Mouse (Mus musculus) spleen, postnatal 4 days (tissue): ENCODE measurements around the gene Fsip1.

ENCODE experiments used
- DNase-seq, 2 experiments: peaks; one replicate each; pipeline ENCODE4 v3.0.0; 2022; ENCODE audit warnings: low spot score in 2 of 2

Gene Fsip1

GRCm38 (mm10) chr2:118124437-118124836, 132.3 kb downstream of the Fsip1 start:
- no peak for DNase-seq

GRCm38 (mm10) chr2:118123743-118124142, 133.0 kb downstream of the Fsip1 start:
- no peak for DNase-seq

- DNase-seq: no peak
These were observed 134.5 kb downstream of the Fsip1 start for GRCm38 (mm10) chr2:118122291-118122690.

- no peak for DNase-seq
These were observed 136.0 kb downstream of the Fsip1 start for GRCm38 (mm10) chr2:118120751-118121150.

DNA sequence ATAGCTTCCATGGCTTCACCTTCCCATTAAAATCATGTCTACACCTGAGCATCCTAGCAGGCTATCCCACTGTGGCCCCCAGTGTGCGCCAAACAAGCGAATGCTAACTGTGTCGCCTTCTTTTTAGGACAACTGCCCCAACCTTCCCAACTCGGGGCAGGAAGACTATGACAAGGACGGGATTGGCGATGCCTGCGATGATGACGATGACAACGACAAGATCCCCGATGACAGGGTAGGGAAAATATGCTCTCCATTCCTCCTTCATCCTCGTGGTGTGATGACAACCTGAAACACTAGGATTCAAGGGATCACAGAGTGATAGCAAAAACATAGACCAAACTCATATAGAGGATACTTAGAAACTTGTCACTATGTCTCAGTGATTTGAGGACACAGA, 136.7 kb downstream of the Fsip1 start:
- no peak for DNase-seq

- no peak for DNase-seq
These were observed 137.1 kb downstream of the Fsip1 start for GRCm38 (mm10) chr2:118119684-118120083.

DNA sequence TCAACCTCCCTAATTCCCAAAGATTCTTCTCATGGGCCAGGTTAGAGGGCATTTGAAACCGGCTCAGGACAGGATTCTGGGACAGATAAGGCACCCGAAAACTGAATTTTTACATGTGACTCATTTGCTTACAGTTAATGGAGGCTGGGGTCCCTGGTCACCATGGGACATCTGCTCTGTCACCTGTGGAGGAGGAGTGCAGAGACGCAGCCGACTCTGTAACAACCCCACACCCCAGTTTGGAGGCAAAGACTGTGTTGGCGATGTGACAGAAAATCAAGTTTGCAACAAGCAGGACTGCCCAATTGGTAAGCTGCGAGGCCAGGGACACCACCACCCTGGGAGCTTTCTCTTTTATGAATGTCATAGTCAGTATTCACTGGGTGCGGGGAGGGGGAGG, 138.3 kb downstream of the Fsip1 start:
- no peak for DNase-seq

DNA sequence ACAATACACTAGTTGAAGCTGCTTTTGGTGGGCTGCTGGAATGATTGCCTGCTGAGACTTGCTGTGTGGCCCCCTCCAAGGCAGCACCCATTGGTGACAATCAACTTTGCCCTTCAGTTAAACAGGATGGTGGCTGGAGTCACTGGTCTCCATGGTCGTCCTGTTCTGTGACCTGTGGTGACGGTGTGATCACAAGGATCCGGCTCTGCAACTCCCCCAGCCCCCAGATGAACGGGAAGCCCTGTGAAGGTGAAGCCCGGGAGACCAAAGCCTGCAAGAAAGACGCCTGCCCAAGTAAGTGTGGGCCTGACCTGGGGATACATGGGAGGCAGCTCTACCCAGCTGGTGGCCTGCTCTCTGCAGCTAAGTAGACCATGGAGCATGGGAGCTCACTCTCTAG, 138.7 kb downstream of the Fsip1 start:
- DNase-seq: no peak

DNA sequence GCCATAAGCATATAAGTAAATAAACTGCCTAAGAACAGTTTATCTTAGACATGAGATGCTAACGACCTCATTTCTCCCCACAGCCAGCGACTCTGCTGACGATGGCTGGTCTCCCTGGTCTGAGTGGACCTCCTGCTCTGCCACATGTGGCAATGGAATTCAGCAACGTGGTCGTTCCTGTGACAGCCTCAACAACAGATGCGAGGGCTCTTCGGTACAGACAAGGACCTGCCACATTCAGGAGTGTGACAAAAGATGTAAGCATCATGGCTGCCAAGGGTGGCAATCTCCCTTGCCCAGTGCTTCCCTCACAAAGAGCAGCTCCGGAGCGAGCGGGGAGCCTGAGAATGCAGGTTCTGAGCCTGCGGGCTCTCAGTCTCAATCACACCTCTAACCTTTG, 139.4 kb downstream of the Fsip1 start:
- no peak for DNase-seq

DNA sequence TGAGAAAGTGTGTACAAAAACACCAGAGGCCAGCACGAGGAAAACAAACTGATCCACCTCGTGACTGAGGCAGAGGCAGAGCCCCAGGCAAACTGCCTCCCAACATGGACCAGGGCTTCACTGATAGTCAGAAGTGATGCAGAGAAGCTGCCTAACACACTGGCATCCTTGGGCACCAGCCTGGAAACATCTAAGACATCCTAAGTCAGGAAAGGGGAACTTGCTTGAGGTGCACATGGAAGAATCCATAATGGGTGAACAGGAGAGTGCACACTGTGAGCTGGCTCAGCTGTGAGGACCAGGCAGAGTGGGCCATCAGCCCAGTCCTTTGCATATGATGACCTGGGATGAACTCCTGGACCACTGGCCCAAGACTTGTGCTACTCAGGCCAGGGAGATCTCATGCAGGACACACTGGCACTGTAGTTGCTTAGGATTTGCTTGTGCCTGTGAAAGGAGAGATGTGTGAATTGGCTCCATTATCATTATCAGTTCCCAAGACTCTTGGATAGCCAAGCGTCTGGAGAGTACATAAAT, 139.9 kb downstream of the Fsip1 start:
- no peak for DNase-seq

DNA sequence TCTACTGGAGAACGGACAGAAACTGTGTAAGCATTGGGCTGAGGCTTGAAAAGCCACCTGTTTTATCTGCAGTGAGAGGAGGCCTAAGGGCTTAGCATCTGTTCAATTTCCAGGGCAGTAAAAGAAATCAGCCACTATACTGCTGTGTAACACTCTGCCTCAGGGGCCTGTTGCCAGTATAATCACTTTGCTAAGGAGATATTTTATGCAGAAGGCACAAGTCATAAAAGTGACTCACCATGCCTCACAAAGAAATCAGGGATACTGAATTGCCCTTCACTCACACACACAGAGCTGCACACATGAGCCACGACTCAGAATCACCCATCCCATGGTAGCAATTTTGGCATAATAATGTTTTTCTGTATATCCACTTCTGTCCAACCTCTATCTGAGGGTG, 140.6 kb downstream of the Fsip1 start:
- no peak for DNase-seq

GRCm38 (mm10) chr2:118115647-118116046, 141.1 kb downstream of the Fsip1 start:
- no peak for DNase-seq

DNA sequence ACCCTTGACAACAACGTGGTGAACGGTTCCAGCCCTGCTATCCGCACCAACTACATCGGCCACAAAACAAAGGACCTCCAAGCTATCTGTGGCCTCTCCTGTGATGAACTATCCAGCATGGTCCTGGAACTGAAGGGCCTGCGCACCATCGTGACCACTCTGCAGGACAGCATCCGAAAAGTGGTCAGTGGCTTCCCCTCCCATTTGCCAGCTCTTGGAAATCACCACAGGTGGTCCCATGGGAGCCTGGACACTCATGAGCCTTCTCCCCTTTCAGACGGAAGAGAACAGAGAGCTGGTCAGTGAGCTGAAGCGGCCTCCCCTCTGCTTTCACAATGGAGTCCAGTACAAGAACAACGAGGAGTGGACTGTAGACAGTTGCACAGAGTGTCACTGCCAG, 142.1 kb downstream of the Fsip1 start:
- no peak for DNase-seq

DNA sequence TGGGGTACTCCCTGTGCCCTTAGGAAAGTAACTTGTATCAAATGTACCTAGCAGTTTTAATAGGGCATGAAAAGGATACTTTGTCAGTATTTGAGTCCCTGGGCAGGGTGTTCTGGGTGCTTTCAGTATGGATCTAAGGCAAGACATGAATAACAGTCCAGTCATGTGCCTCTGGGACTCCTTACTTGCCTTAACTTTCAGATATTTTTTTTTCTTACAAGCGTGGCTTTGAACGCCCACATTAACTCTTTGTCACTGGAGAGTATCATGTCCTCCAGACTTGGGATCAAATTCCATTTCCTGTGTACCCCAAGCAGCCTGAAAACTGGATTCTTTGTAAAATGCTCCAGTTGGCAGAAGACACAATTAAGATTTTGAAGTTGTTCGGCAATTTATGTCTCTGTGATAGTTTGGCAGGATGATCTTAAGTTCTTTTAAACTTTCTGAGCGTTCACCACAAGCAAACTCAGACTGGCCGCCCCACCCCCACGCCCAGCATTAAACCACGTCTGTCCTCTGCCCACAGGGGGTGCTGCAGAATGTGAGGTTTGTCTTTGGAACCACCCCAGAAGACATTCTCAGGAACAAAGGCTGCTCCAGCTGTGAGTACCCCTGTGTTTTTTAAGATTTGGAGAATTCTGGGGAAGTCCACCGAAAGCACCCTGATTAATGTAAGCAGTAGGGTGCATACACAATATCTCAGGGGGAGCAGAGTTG, 142.8 kb downstream of the Fsip1 start:
- no peak for DNase-seq

DNA sequence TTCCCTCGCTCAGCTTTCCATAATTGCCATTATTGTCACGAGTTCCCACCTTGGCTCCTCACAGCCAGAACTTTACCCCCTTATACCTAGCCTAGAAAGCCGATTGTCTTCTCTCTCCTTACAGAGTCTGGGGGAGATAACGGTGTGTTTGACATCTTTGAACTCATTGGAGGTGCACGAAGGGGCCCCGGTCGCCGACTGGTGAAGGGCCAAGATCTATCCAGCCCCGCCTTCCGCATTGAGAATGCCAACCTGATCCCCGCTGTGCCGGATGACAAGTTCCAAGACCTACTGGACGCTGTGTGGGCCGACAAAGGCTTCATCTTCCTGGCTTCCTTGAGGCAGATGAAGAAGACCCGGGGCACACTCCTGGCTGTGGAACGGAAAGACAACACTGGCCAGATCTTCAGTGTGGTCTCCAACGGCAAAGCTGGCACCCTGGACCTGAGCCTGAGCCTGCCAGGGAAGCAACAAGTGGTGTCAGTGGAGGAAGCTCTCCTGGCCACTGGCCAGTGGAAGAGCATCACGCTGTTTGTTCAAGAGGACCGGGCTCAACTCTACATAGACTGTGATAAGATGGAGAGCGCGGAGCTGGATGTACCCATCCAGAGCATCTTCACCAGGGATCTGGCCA, 143.8 kb downstream of the Fsip1 start:
- no peak for DNase-seq

GRCm38 (mm10) chr2:118112438-118112837, 144.3 kb downstream of the Fsip1 start:
- DNase-seq: no peak

- peak; percentile 39 to 74 for DNase-seq
These were observed 145.2 kb downstream of the Fsip1 start, which contains the start of gene Thbs1 for GRCm38 (mm10) chr2:118111488-118112131. Gene Thbs1, plus strand, starts transcription at chr2:118111876.

DNA sequence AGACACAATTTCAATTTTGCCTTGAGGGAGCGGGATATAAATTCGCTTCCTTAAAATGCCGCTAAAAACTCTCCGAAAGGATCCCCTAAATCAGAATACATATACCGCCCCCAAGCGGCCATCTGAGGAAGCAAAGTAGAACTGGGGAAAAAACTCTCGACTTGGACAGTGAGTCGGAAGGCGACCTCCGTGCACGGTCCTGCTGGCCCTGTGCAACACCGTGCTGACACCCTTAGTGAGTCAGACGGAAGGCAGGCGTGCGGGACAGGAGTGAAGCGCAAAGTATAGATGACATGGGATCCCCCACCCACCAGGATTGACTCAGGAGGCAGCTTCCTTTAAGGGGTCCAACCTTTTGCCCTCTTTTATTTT, 145.7 kb downstream of the Fsip1 start:
- DNase-seq: peak; percentile 74 to 87

DNA sequence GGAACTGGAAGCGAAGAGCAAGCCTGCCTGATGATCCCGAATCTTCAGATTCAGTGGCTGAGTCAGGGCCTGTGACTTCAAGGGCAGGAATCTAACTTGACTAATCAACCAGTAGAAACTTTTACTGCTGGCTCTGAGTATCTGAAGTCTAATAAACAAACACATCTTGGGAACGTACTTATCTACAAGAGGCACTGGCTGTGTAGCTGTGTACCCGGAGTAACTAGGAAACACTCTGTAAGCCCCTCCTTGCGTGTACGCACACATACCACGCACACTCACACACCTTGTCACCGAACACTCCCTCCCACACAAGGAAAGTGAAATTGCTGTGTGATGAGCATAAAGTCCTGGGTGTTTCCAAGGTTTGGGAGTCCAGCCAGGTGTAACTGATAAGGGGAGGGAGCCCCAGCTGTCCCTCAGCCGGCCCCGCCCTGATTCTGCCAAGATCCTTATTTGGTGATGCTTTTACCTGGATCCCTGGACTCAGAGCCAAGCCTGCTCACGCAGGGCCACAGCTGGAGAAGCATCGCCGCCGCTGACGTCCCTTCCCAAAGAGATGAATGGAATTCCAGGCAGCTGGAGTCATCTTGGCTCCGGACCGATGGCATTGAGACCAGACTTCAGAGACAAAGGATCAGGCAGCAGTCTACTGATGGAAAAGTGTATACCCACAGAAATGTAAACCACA, 146.4 kb downstream of the Fsip1 start:
- no peak for DNase-seq

GRCm38 (mm10) chr2:118102169-118102568, 154.6 kb downstream of the Fsip1 start:
- DNase-seq: no peak

GRCm38 (mm10) chr2:118099104-118099503, 157.7 kb downstream of the Fsip1 start:
- DNase-seq: no peak

GRCm38 (mm10) chr2:118091226-118091625, 165.5 kb downstream of the Fsip1 start:
- DNase-seq: no peak
